Mouse (Mus musculus): ENCODE measurements around the gene Drd2. TPM values are rescaled to one million over a fixed set of nuclear protein-coding genes. Genes with fewer than 3 reads are reported as not detected.

The Drd2 gene
- total RNA-seq, 2 experiments from 2014 or later: 2.0 to 2.4 TPM

DNA sequence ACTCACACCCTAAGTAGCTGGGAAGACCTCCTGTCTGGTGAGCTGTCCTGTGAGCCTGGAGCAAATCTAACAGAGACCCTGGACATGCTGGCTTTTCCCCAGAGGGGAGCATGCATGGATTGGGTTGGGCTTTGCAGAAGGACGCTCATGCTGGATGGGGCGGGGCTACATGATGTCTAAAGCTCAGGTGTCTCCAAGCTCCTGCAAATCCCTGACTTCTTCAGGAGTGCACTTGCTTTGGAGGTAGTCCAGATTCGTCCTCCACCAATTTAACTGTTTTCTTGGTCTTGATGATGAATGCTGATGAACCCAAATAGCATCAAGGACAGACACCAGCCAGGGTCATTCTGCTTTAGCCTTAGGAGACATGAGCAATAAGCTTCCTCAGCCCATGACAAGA is 110.1 kb downstream of the Drd2 start:
- no peak for DNase-seq (ENCODE audit: low spot score in 2 of 2)

DNA sequence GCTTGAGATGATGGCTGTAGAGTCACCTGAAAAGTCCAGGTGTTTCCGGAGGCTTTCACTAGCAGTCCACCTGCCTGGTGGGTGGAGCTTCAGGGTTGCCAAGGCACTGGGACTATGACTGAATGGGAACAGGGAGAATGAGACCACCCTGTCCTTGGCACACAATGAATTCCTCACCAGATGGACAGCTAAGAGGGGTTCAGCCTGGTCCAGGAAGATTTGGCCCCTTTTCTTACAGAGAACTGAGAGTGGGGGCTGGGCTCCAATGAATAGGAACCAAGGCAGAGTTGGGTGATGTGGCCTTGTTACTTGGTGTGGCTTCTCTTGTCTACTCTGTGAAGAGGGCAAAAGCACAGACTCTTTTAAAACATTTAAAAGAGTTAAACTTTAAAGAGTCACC is 112.0 kb downstream of the Drd2 start:
- no peak for DNase-seq (ENCODE audit: low spot score in 2 of 2)

- no peak for DNase-seq (ENCODE audit: low spot score in 2 of 2)
Measured at GRCm38 (mm10) chr9:49456136-49456535, 115.7 kb downstream of the Drd2 start.

Other genes with a start within 250 kb of the Drd2 start
- not detected for gene Gm4894, start 90.1 kb upstream of the Drd2 start, total RNA-seq (2021)
- not detected for gene Ankk1, start 86.4 kb downstream of the Drd2 start, total RNA-seq (2021)
- gene Ttc12, start 145.6 kb downstream of the Drd2 start, total RNA-seq (2021): 1 to 10 TPM; 6.2 to 8.4 TPM